8 mouse cellular contexts compared by ENCODE assay signal in genomic region chr5:34761934-34762611, GRCm38 (mm10). TPM values are rescaled to one million over a fixed set of nuclear protein-coding genes. Genes with fewer than 3 reads are reported as not detected.
A peak's percentile ranks its signal among the peaks of the same experiment; 100 is the strongest.
DNase-seq lines count a peak whose midpoint lies in the region; ATAC-seq and TF ChIP-seq lines count a peak whose summit lies in the region.

No protein-coding gene starts in this region.

- H3K4me2 ChIP-seq in heart, embryonic 14.5 days (ENCODE audit: low read length), result peak overlapping the region; percentile 93
- peak overlapping the region; percentile 91 for H3K4me2 ChIP-seq in liver, embryonic 13.5 days
- peak overlapping the region; percentile 79 for H3K4me2 ChIP-seq in neural tube, embryonic 13.5 days

- H3K4me3 ChIP-seq in G1E (ENCODE audit: low read depth, low read length), result peak overlapping the region; percentile 84
- H3K4me3 ChIP-seq in erythroblast, embryonic 14.5 days (replicated peaks), result peak overlapping the region; percentile 98
- peak overlapping the region; percentile 90 to 98 for H3K4me3 ChIP-seq in heart, embryonic 14.5 days (ENCODE audit: control insufficient read depth in 1 of 2, insufficient read depth in 1 of 2, low read depth in 1 of 2, low read length in 2 of 2)
- H3K4me3 ChIP-seq in liver, embryonic 13.5 days (replicated peaks), result peak overlapping the region; percentile 98
- H3K4me3 ChIP-seq in neural tube, embryonic 13.5 days, result peak overlapping the region; percentile 99

- no peak for ATAC-seq in G1E (ENCODE audit: extremely low read depth, insufficient number of reproducible peaks, low FRiP score, poor library complexity, severe bottlenecking)
- ATAC-seq in heart, embryonic 14.5 days (ENCODE audit: insufficient number of reproducible peaks, insufficient read depth, low FRiP score, low read depth), result peak; percentile 64
- peak; percentile 50 for ATAC-seq in liver, embryonic 13.5 days (ENCODE audit: low read depth)
- peak; percentile 64 for ATAC-seq in neural tube, embryonic 13.5 days (ENCODE audit: low read depth)

- H3K36me3 ChIP-seq in G1E (replicated peaks), result peaks cover 4% of the 10 kb centered on the region
- H3K36me3 ChIP-seq in erythroblast, embryonic 14.5 days (ENCODE audit: control insufficient read depth), result peaks cover 2% of the 10 kb centered on the region; the same call in 1 of the 2 replicates
- no peaks in the 10 kb centered on the region for H3K36me3 ChIP-seq in heart, embryonic 14.5 days (ENCODE audit: control insufficient read depth, insufficient read depth, low read length)
- H3K36me3 ChIP-seq in liver, embryonic 13.5 days, result no peaks in the 10 kb centered on the region
- H3K36me3 ChIP-seq in neural tube, embryonic 13.5 days, result no peaks in the 10 kb centered on the region

- WGBS in heart, embryonic 14.5 days, result under 1% methylated on average over 52 of the region's 54 CpGs
- under 1% methylated on average over 46 of the region's 54 CpGs for WGBS in liver, embryonic 13.5 days (ENCODE audit: insufficient replicate concordance)
- WGBS in neural tube, embryonic 13.5 days, result under 1% methylated on average over 44 of the region's 54 CpGs

- H3K4me1 ChIP-seq in G1E (ENCODE audit: insufficient read depth, low read depth, low read length), result peaks cover 41% of the 10 kb centered on the region
- H3K4me1 ChIP-seq in erythroblast, embryonic 14.5 days (ENCODE audit: control insufficient read depth), result peaks cover 46% of the 10 kb centered on the region
- peaks cover 4 to 9% of the 10 kb centered on the region in 2 experiments for H3K4me1 ChIP-seq in heart, embryonic 14.5 days (ENCODE audit: control insufficient read depth in 2 of 2, insufficient read depth in 2 of 2, low read length in 2 of 2)
- H3K4me1 ChIP-seq in liver, embryonic 13.5 days (replicated peaks), result peaks cover 38% of the 10 kb centered on the region
- peaks cover 16% of the 10 kb centered on the region for H3K4me1 ChIP-seq in neural tube, embryonic 13.5 days (replicated peaks)

- peaks cover 17% of the 10 kb centered on the region for H3K27me3 ChIP-seq in G1E (ENCODE audit: insufficient read depth, low read length)
- peaks cover 29% of the 10 kb centered on the region for H3K27me3 ChIP-seq in erythroblast, embryonic 14.5 days (ENCODE audit: control insufficient read depth)
- H3K27me3 ChIP-seq in heart, embryonic 14.5 days (ENCODE audit: control insufficient read depth, insufficient read depth, low read length), result no peaks in the 10 kb centered on the region
- no peaks in the 10 kb centered on the region for H3K27me3 ChIP-seq in liver, embryonic 13.5 days
- peaks cover 4% of the 10 kb centered on the region; the same call in 1 of the 2 replicates for H3K27me3 ChIP-seq in neural tube, embryonic 13.5 days

- H3K27ac ChIP-seq in heart, embryonic 14.5 days (replicated peaks in 1 of 2; ENCODE audit: control insufficient read depth in 1 of 2, insufficient read depth in 1 of 2, low read depth in 2 of 2, low read length in 2 of 2), result peak overlapping the region; percentile 94
- peak overlapping the region; percentile 91 for H3K27ac ChIP-seq in liver, embryonic 13.5 days
- H3K27ac ChIP-seq in neural tube, embryonic 13.5 days (replicated peaks), result peak overlapping the region; percentile 94

- peak; percentile 30 for DNase-seq in G1E (ENCODE audit: low spot score)
- peak; percentile 81 for DNase-seq in brain, adult 2 months (ENCODE audit: low read depth, low spot score)
- peak; percentile 9 to 52 for DNase-seq in kidney, postnatal 25 days
- peak; percentile 44 for DNase-seq in liver, embryonic 13.5 days
- no peak for DNase-seq in B cell, adult 2 months

- H3K9ac ChIP-seq in heart, embryonic 14.5 days (ENCODE audit: low read length), result peak overlapping the region; percentile 96
- peak overlapping the region; percentile 99 for H3K9ac ChIP-seq in liver, embryonic 13.5 days
- peak overlapping the region; percentile 96 for H3K9ac ChIP-seq in neural tube, embryonic 13.5 days

- TF ChIP-seq CTCF in G1E (IDR thresholded peaks at IDR 0.05; ENCODE audit: low read depth, low read length), result no peak

- no peaks in the 10 kb centered on the region for H3K9me3 ChIP-seq in G1E (replicated peaks)
- no peaks in the 10 kb centered on the region for H3K9me3 ChIP-seq in erythroblast, embryonic 14.5 days (ENCODE audit: control insufficient read depth, low read length)
- no peaks in the 10 kb centered on the region for H3K9me3 ChIP-seq in heart, embryonic 14.5 days (ENCODE audit: control insufficient read depth, low read length)
- H3K9me3 ChIP-seq in liver, embryonic 13.5 days (replicated peaks), result no peaks in the 10 kb centered on the region
- no peaks in the 10 kb centered on the region for H3K9me3 ChIP-seq in neural tube, embryonic 13.5 days

RNA-seq across cellular contexts. Expression of gene Htt, which starts 0.5 kb away (rescaled TPM):
- total RNA-seq in G1E (2014; fragmentation: Nextera tagmentation) (51.1 and 54.5 TPM in 2 replicates), G1E (2017) (24.4 and 26.5 TPM in 2 replicates)
- polyA plus RNA-seq in G1E (2012), result 4.7 and 4.9 TPM in 2 replicates
- 0.25 and 0.27 TPM in 2 replicates for polyA plus RNA-seq in erythroblast, embryonic 14.5 days (2012)
- 11.0 and 11.9 TPM in 2 replicates for polyA plus RNA-seq in heart, embryonic 14.5 days (2014; fragmentation: Nextera tagmentation; extraction: Ambion mirVana)
- polyA plus RNA-seq in liver, embryonic 13.5 days (2015; fragmentation: Nextera tagmentation; extraction: Ambion mirVana), result 4.8 and 4.9 TPM in 2 replicates
- 12.8 and 13.9 TPM in 2 replicates for polyA plus RNA-seq in neural tube, embryonic 13.5 days (2015; fragmentation: Nextera tagmentation; extraction: Ambion mirVana)

Comparison
In these comparisons a context has a peak if more than half of its experiments do, and no peak if none do; other contexts are left out.
1. DNase-seq: peak in G1E (single experiment), brain, adult 2 months (single experiment), kidney, postnatal 25 days (2 of 2) and liver, embryonic 13.5 days (single experiment); none in B cell, adult 2 months (0 of 2).
2. Peak in every context shown above with its lines, with median percentiles within 50 percentile points of each other: H3K4me3 ChIP-seq, H3K27ac ChIP-seq, H3K4me2 ChIP-seq and H3K9ac ChIP-seq.